Mouse (Mus musculus): ENCODE data around the gene Gm8232.
"Not testable (repeated sequence)": the region's sequence is repeated elsewhere in the genome, so short reads cannot be mapped to it uniquely, and the experiment has no call there.

Gene Gm8232

DNA sequence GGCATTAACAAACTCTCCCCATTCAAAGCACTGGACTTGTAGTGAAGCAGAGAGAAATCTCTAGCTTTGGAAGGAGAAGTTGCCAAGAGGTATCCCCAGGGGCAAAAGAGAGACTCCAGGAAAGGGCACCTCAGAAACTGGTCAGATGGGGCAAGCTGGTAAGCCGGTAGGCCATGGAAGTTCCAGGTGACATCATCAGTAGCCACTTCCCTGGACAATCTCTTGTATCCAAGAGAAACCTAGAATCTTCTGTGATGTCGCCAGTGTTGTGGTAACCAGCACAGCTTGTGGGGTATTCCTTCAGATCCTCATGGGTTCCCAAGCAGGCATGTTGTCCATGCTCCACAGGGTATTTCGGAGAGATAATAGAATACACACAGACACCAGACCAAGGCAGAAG, at the start of gene Gm8232:
Gm8232 (plus strand) TSS at position 301 of the 400 bp plus-strand sequence.
- not testable (repeated sequence) for DNase-seq (ENCODE audit: low spot score)

DNA sequence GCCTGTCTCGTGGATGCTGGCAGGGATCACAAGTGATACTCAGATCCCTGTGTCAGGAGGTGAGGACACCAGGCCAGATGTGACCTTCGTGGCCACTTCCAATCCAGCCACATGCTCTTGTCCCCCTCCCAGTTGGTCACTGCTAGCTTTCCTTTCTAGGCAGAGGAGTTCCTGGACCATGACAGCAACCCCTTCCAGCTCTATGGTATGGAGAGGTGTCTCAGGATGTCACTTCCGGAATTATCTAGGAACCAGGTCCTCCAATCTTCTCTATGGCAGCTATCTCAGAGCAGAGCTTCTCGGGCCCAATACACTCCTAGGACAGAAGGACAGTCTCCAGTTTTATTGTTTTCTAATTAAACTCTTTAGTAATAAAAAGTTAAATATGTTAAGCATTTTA, 49.2 kb upstream of the Gm8232 start:
- not testable (repeated sequence) for DNase-seq (ENCODE audit: low spot score)

- not testable (repeated sequence) for DNase-seq (ENCODE audit: low spot score)
Measured at GRCm38 (mm10) chr14:44410588-44410987, 22.8 kb upstream of the Gm8232 start, which contains the start of gene Gm3371. Gene Gm3371, minus strand, starts transcription at chr14:44410688.

Measured in retina, embryonic 14.5 days (tissue).